Mouse (Mus musculus) embryonic facial prominence, embryonic 10.5 days (tissue): Measurements from ENCODE around the gene Srpk1. TPM values are rescaled to one million over a fixed set of nuclear protein-coding genes. Genes with fewer than 3 reads are reported as not detected.
"Not testable (repeated sequence)": the region's sequence is repeated elsewhere in the genome, so short reads cannot be mapped to it uniquely, and the experiment has no call there.

Experiments used
- DNase-seq: peaks from one replicate; pipeline ENCODE4 v3.0.0-alpha.2; 2017; ENCODE audit warnings: low spot score
- H3K27ac ChIP-seq: fragments of 300-500 bp; sonication (generic); replicated peaks from 2 replicates; pipeline ENCODE4 v1.5.1; 2016; ENCODE audit warnings: mild to moderate bottlenecking
- H3K27me3 ChIP-seq: fragments of 300-500 bp; sonication (generic); replicated peaks from 2 replicates; pipeline ENCODE4 v1.6.1; 2016; ENCODE audit warnings: low read depth, mild to moderate bottlenecking; ENCODE audit not compliant: poor library complexity, severe bottlenecking
- H3K36me3 ChIP-seq: fragments of 300-500 bp; sonication (generic); replicated peaks from 2 replicates; pipeline ENCODE4 v1.6.1; 2016; ENCODE audit warnings: mild to moderate bottlenecking, moderate library complexity
- H3K4me1 ChIP-seq: fragments of 300-500 bp; sonication (generic); 2 replicates; pipeline ENCODE4 v1.6.1; 2016
- H3K4me3 ChIP-seq: fragments of 300-500 bp; sonication (generic); 2 replicates; pipeline ENCODE4 v1.5.1; 2016; ENCODE audit warnings: mild to moderate bottlenecking, moderate library complexity
- H3K9me3 ChIP-seq: fragments of 300-500 bp; sonication (generic); 2 replicates; pipeline ENCODE4 v1.6.1; 2016; ENCODE audit warnings: mild to moderate bottlenecking
- WGBS: fragments of 180-500 bp; shearing (Covaris S2); methylation state at CpG from one replicate; pipeline ENCODE4 v1.1.7; 2016; 5-methylcytosine and 5-hydroxymethylcytosine counted together
- polyA plus RNA-seq: library from polyadenylated mRNA; unstranded; fragments of >200 nt; fragmentation: Nextera tagmentation; extraction: Ambion mirVana; gene quantifications from 2 replicates; pipeline ENCODE4 v1.2.1, GENCODE M21; 2016

Srpk1 gene
- polyA plus RNA-seq, 1 experiment from 2014 or later, result 130 TPM

GRCm38 (mm10) chr17:28571868-28572267 is 50.6 kb downstream of the Srpk1 start:
- DNase-seq, result no peak
- H3K4me3 ChIP-seq, result no peak overlapping the region
- H3K27me3 ChIP-seq, result peaks cover 6% of the 10 kb centered on the region; the same call in 1 of the 2 replicates
- no peaks in the 10 kb centered on the region for H3K36me3 ChIP-seq
- WGBS, result 84% methylated on average over 3 of the region's 3 CpGs
- H3K9me3 ChIP-seq, result no peaks in the 10 kb centered on the region
- H3K27ac ChIP-seq, result no peak overlapping the region
- H3K4me1 ChIP-seq, result peaks cover 10% of the 10 kb centered on the region

GRCm38 (mm10) chr17:28567541-28567940 is 55.0 kb downstream of the Srpk1 start:
- no peak overlapping the region for H3K27ac ChIP-seq
- whole genome bisulfite sequencing, result 39% methylated on average over 3 of the region's 3 CpGs
- no peaks in the 10 kb centered on the region for H3K4me1 ChIP-seq
- H3K27me3 ChIP-seq, result no peaks in the 10 kb centered on the region
- no peak for DNase-seq
- H3K4me3 ChIP-seq, result no peak overlapping the region
- no peaks in the 10 kb centered on the region for H3K9me3 ChIP-seq
- no peaks in the 10 kb centered on the region for H3K36me3 ChIP-seq

GRCm38 (mm10) chr17:28565181-28565580 is 57.3 kb downstream of the Srpk1 start:
- H3K4me1 ChIP-seq, result peaks cover 22% of the 10 kb centered on the region
- no peak overlapping the region for H3K4me3 ChIP-seq
- H3K36me3 ChIP-seq, result no peaks in the 10 kb centered on the region
- H3K27ac ChIP-seq, result no peak overlapping the region
- no peaks in the 10 kb centered on the region for H3K27me3 ChIP-seq
- DNase-seq, result no peak
- no peaks in the 10 kb centered on the region for H3K9me3 ChIP-seq

GRCm38 (mm10) chr17:28561613-28562012 is 60.9 kb downstream of the Srpk1 start:
- no peaks in the 10 kb centered on the region for H3K27me3 ChIP-seq
- no peak overlapping the region for H3K4me3 ChIP-seq
- H3K36me3 ChIP-seq, result no peaks in the 10 kb centered on the region
- H3K4me1 ChIP-seq, result peaks cover 44% of the 10 kb centered on the region
- 63% methylated on average over 7 of the region's 7 CpGs for WGBS
- DNase-seq, result no peak
- peak overlapping the region; percentile 44; the same call in 1 of the 2 replicates for H3K27ac ChIP-seq
- H3K9me3 ChIP-seq, result no peaks in the 10 kb centered on the region

- Histone ChIP-seq H3K27me3 (no peaks in the 10 kb centered on the region), H3K4me3 (no peak within 1 kb of the TSS), H3K36me3 (no peaks in the 10 kb centered on the region), H3K4me1 (peaks cover 53% of the 10 kb centered on the region), H3K27ac (peak within 1 kb of the TSS; percentile 24; the same call in 1 of the 2 replicates), H3K9me3 (no peaks in the 10 kb centered on the region)
- no peak for DNase-seq
- WGBS, result 91% methylated on average over 4 of the region's 4 CpGs
These were observed 61.9 kb downstream of the Srpk1 start, which contains the start of gene Clps for GRCm38 (mm10) chr17:28560598-28560997. Gene Clps (minus strand): TSS chr17:28560766.

- no peak for DNase-seq
- Histone ChIP-seq H3K27ac (peak overlapping the region; percentile 82), H3K4me1 (peaks cover 71% of the 10 kb centered on the region), H3K4me3 (no peak overlapping the region), H3K9me3 (no peaks in the 10 kb centered on the region), H3K36me3 (no peaks in the 10 kb centered on the region), H3K27me3 (no peaks in the 10 kb centered on the region)
- WGBS, result 72% methylated on average over 6 of the region's 6 CpGs
These were observed 64.7 kb downstream of the Srpk1 start for GRCm38 (mm10) chr17:28557772-28558171.

GRCm38 (mm10) chr17:28556635-28557396 is 65.7 kb downstream of the Srpk1 start:
- DNase-seq, result peak; percentile 74
- WGBS, result 50% methylated on average over 6 of the region's 6 CpGs
- H3K4me1 ChIP-seq, result peaks cover 71% of the 10 kb centered on the region

GRCm38 (mm10) chr17:28554021-28554420 is 68.5 kb downstream of the Srpk1 start:
- 91% methylated on average over 4 of the region's 4 CpGs for WGBS
- Histone ChIP-seq H3K4me1 (peaks cover 57% of the 10 kb centered on the region), H3K27ac (peak overlapping the region; percentile 66)
- H3K36me3 ChIP-seq, H3K4me3 ChIP-seq, DNase-seq, H3K27me3 ChIP-seq, H3K9me3 ChIP-seq: not testable (repeated sequence)

More at GRCm38 (mm10) chr17:28556635-28557396, 65.7 kb downstream of the Srpk1 start:
- Histone ChIP-seq H3K27me3 (no peaks in the 10 kb centered on the region), H3K9me3 (no peaks in the 10 kb centered on the region), H3K4me3 (no peak overlapping the region), H3K36me3 (no peaks in the 10 kb centered on the region), H3K27ac (peak overlapping the region; percentile 82)

GRCm38 (mm10) chr17:28553040-28553793 is 69.3 kb downstream of the Srpk1 start:
- H3K27ac ChIP-seq, result peak overlapping the region; percentile 77
- peak; percentile 88 for DNase-seq
- no peaks in the 10 kb centered on the region for H3K9me3 ChIP-seq
- no peaks in the 10 kb centered on the region for H3K36me3 ChIP-seq
- peaks cover 58% of the 10 kb centered on the region for H3K4me1 ChIP-seq
- peak overlapping the region; percentile 20; the same call in 1 of the 2 replicates for H3K4me3 ChIP-seq
- H3K27me3 ChIP-seq, result 0 out of 2 replicates have a peak, but pooled peaks cover 3% of the 10 kb centered on the region
- WGBS, result 4% methylated on average over 14 of the region's 14 CpGs

- H3K27me3 ChIP-seq, result 0 out of 2 replicates have a peak, but pooled peaks cover 3% of the 10 kb centered on the region
- WGBS, result 76% methylated on average over 14 of the region's 14 CpGs
- H3K36me3 ChIP-seq, result no peaks in the 10 kb centered on the region
These were observed 73.4 kb downstream of the Srpk1 start, which contains the start of gene Clpsl2 for GRCm38 (mm10) chr17:28549111-28549510. Gene Clpsl2 (plus strand): TSS chr17:28549411.

GRCm38 (mm10) chr17:28548550-28548949 is 74.0 kb downstream of the Srpk1 start:
- H3K36me3 ChIP-seq, result no peaks in the 10 kb centered on the region
- H3K4me3 ChIP-seq, result no peak overlapping the region
- H3K4me1 ChIP-seq, result peaks cover 32% of the 10 kb centered on the region
- H3K27me3 ChIP-seq, result 0 out of 2 replicates have a peak, but pooled peaks cover 3% of the 10 kb centered on the region
- no peaks in the 10 kb centered on the region for H3K9me3 ChIP-seq
- no peak for DNase-seq
- H3K27ac ChIP-seq, result no peak overlapping the region; the same call in 1 of the 2 replicates
- 67% methylated on average over 11 of the region's 11 CpGs for WGBS

More at GRCm38 (mm10) chr17:28549111-28549510, 73.4 kb downstream of the Srpk1 start, which contains the start of gene Clpsl2:
- peaks cover 38% of the 10 kb centered on the region for H3K4me1 ChIP-seq
- DNase-seq, result no peak
- no peaks in the 10 kb centered on the region for H3K9me3 ChIP-seq
- H3K4me3 ChIP-seq, result no peak within 1 kb of the TSS
- H3K27ac ChIP-seq, result peak within 1 kb of the TSS; percentile 0; the same call in 1 of the 2 replicates

- no peak for DNase-seq
- H3K27ac ChIP-seq, result no peak overlapping the region
- H3K36me3 ChIP-seq, result no peaks in the 10 kb centered on the region
- WGBS, result 94% methylated on average over 1 of the region's 1 CpGs
- H3K4me1 ChIP-seq, result peaks cover 19% of the 10 kb centered on the region
- H3K9me3 ChIP-seq, result peaks cover 2% of the 10 kb centered on the region; the same call in 1 of the 2 replicates
- no peak overlapping the region for H3K4me3 ChIP-seq
- H3K27me3 ChIP-seq, result 0 out of 2 replicates have a peak, but pooled peaks cover 3% of the 10 kb centered on the region
These were observed 75.6 kb downstream of the Srpk1 start for GRCm38 (mm10) chr17:28546925-28547324.
